In genomic region chr17:26518306-26518705, GRCm38 (mm10) we compare ENCODE assay signal across 14 mouse cellular contexts. TPM values are rescaled to one million over a fixed set of nuclear protein-coding genes. Genes with fewer than 3 reads are reported as not detected.
DNase-seq lines count a peak whose midpoint lies in the region.
"Had no signal": no experiment of that assay in that cellular context is flagged by ENCODE, and none has a peak within 500 bp of the region (broad histone marks: within the 10 kb centered on the region; RNA-seq: fewer than 3 reads in every experiment).

No protein-coding gene starts in this region.

- DNase-seq in CD4-positive helper T cell, adult 2 months (ENCODE audit: low read depth, low spot score) = peak; percentile 30
- peak; percentile 50 for DNase-seq in induced T-regulatory cell, adult 2 months (ENCODE audit: low read depth)
- DNase-seq in cerebellum, postnatal 36 days = no peak
- no peak for DNase-seq in left cerebral cortex, adult 8-10 months (ENCODE audit: low spot score in 2 of 2)
- no peak for DNase-seq in cerebellum, adult 18-20 months
- DNase-seq: adrenal gland, adult 8-10 months; adrenal gland, postnatal 14 days; adrenal gland, postnatal 36 days; B cell, adult 2 months; cerebellum, adult 11-12 months; cerebellum, adult 8-10 months; cerebellum, adult 9-11 months; cerebellum, postnatal 14 days; forebrain, postnatal 0 days had no signal

RNA-seq across cellular contexts. Expression of gene Ergic1, which starts 43.0 kb away (rescaled TPM):
- 100 to 1,000 TPM; 131 to 191 (median 161) TPM for total RNA-seq in left cerebral cortex, adult 8-10 months (2022)

RNA-seq across cellular contexts. Expression of gene Dusp1, which starts 43.6 kb away (rescaled TPM):
- 10 to 100 TPM; 21.6 to 50.5 (median 28.7) TPM for total RNA-seq in left cerebral cortex, adult 8-10 months (2022)

Comparison
In these comparisons a context has a peak if more than half of its experiments do, and no peak if none do; other contexts are left out.
1. DNase-seq: peak in CD4-positive helper T cell, adult 2 months (single experiment) and induced T-regulatory cell, adult 2 months (single experiment); none in cerebellum, postnatal 36 days (0 of 2), left cerebral cortex, adult 8-10 months (0 of 2) and cerebellum, adult 18-20 months (0 of 2).